In genomic region chr2:105126279-105126678, GRCm38 (mm10) we compare ENCODE assay signal across 8 mouse cellular contexts. TPM values are rescaled to one million over a fixed set of nuclear protein-coding genes. Genes with fewer than 3 reads are reported as not detected.
A peak's percentile ranks its signal among the peaks of the same experiment; 100 is the strongest.
DNase-seq lines count a peak whose midpoint lies in the region; ATAC-seq lines count a peak whose summit lies in the region.

TSS of gene Wt1 (plus strand) at chr2:105126529.

- H3K4me3 ChIP-seq in embryonic facial prominence, embryonic 15.5 days (replicated peaks): peak within 1 kb of the TSS; percentile 35
- H3K4me3 ChIP-seq in hindbrain, embryonic 12.5 days: peak within 1 kb of the TSS; percentile 21
- peak within 1 kb of the TSS; percentile 30 for H3K4me3 ChIP-seq in limb, embryonic 15.5 days
- peak within 1 kb of the TSS; percentile 27 for H3K4me3 ChIP-seq in neural tube, embryonic 15.5 days (replicated peaks)

- H3K9ac ChIP-seq in embryonic facial prominence, embryonic 15.5 days: no peak within 1 kb of the TSS
- peak within 1 kb of the TSS; percentile 27; the same call in 1 of the 2 replicates for H3K9ac ChIP-seq in hindbrain, embryonic 12.5 days
- no peak within 1 kb of the TSS for H3K9ac ChIP-seq in limb, embryonic 15.5 days
- H3K9ac ChIP-seq in neural tube, embryonic 15.5 days (replicated peaks): no peak within 1 kb of the TSS

- H3K27ac ChIP-seq in embryonic facial prominence, embryonic 15.5 days (replicated peaks): no peak within 1 kb of the TSS
- no peak within 1 kb of the TSS for H3K27ac ChIP-seq in hindbrain, embryonic 12.5 days
- H3K27ac ChIP-seq in limb, embryonic 15.5 days: no peak within 1 kb of the TSS
- H3K27ac ChIP-seq in neural tube, embryonic 15.5 days (replicated peaks): no peak within 1 kb of the TSS

- H3K27me3 ChIP-seq in embryonic facial prominence, embryonic 15.5 days: peaks cover 95% of the 10 kb centered on the region
- peaks cover 94% of the 10 kb centered on the region for H3K27me3 ChIP-seq in hindbrain, embryonic 12.5 days
- H3K27me3 ChIP-seq in limb, embryonic 15.5 days: peaks cover 93% of the 10 kb centered on the region
- H3K27me3 ChIP-seq in neural tube, embryonic 15.5 days (replicated peaks): peaks cover 91% of the 10 kb centered on the region

- peak; percentile 45 for DNase-seq in adrenal gland, adult 2 months
- DNase-seq in adrenal gland, postnatal 25 days: no peak
- no peak for DNase-seq in cerebellum, adult 9-11 months
- no peak for DNase-seq in left cerebral cortex, adult 11 months (ENCODE audit: low spot score)

- WGBS in embryonic facial prominence, embryonic 15.5 days: 1% methylated on average over 25 of the region's 25 CpGs
- under 1% methylated on average over 25 of the region's 25 CpGs for WGBS in hindbrain, embryonic 12.5 days
- WGBS in limb, embryonic 15.5 days: 1% methylated on average over 21 of the region's 25 CpGs
- WGBS in neural tube, embryonic 15.5 days: 0% methylated on average over 25 of the region's 25 CpGs

- peaks cover 26% of the 10 kb centered on the region for H3K4me1 ChIP-seq in embryonic facial prominence, embryonic 15.5 days
- peaks cover 21% of the 10 kb centered on the region for H3K4me1 ChIP-seq in hindbrain, embryonic 12.5 days
- H3K4me1 ChIP-seq in limb, embryonic 15.5 days: peaks cover 39% of the 10 kb centered on the region
- peaks cover 24% of the 10 kb centered on the region for H3K4me1 ChIP-seq in neural tube, embryonic 15.5 days

- no peaks in the 10 kb centered on the region for H3K9me3 ChIP-seq in embryonic facial prominence, embryonic 15.5 days (replicated peaks)
- H3K9me3 ChIP-seq in hindbrain, embryonic 12.5 days (replicated peaks): no peaks in the 10 kb centered on the region
- H3K9me3 ChIP-seq in limb, embryonic 15.5 days: no peaks in the 10 kb centered on the region
- no peaks in the 10 kb centered on the region for H3K9me3 ChIP-seq in neural tube, embryonic 15.5 days (replicated peaks)

- no peaks in the 10 kb centered on the region for H3K36me3 ChIP-seq in embryonic facial prominence, embryonic 15.5 days
- no peaks in the 10 kb centered on the region for H3K36me3 ChIP-seq in hindbrain, embryonic 12.5 days
- no peaks in the 10 kb centered on the region for H3K36me3 ChIP-seq in limb, embryonic 15.5 days
- no peaks in the 10 kb centered on the region for H3K36me3 ChIP-seq in neural tube, embryonic 15.5 days

- no peak for ATAC-seq in embryonic facial prominence, embryonic 15.5 days (ENCODE audit: insufficient number of reproducible peaks, low FRiP score, low TSS enrichment, low read depth)
- 0 out of 2 replicates have a peak, but pooled peaks have one; percentile 17 for ATAC-seq in hindbrain, embryonic 12.5 days (ENCODE audit: low FRiP score)
- ATAC-seq in limb, embryonic 15.5 days (ENCODE audit: insufficient number of reproducible peaks, low FRiP score, low TSS enrichment, low read depth): peak; percentile 40; the same call in 1 of the 2 replicates
- 0 out of 2 replicates have a peak, but pooled peaks have one; percentile 9 for ATAC-seq in neural tube, embryonic 15.5 days (ENCODE audit: low FRiP score)

- peak within 1 kb of the TSS; percentile 46 for H3K4me2 ChIP-seq in embryonic facial prominence, embryonic 15.5 days (replicated peaks)
- H3K4me2 ChIP-seq in hindbrain, embryonic 12.5 days (replicated peaks): peak within 1 kb of the TSS; percentile 40
- peak within 1 kb of the TSS; percentile 52 for H3K4me2 ChIP-seq in limb, embryonic 15.5 days
- H3K4me2 ChIP-seq in neural tube, embryonic 15.5 days: peak within 1 kb of the TSS; percentile 40

RNA-seq across cellular contexts. Expression of gene Wt1, which starts in this region (rescaled TPM):
- 1 to 10 TPM; 2.6 to 3.8 TPM for total RNA-seq in adrenal gland, adult 2 months (2021)
- 5.2 and 6.6 TPM in 2 replicates for polyA plus RNA-seq in adrenal gland, adult 2 months (2012; rRNA removed)
- total RNA-seq in adrenal gland, postnatal 25 days (2021): 1.7 and 1.8 TPM in 2 replicates
- 0.45 and 0.58 TPM in 2 replicates for polyA plus RNA-seq in embryonic facial prominence, embryonic 15.5 days (2015; fragmentation: Nextera tagmentation; extraction: Ambion mirVana)
- polyA plus RNA-seq in hindbrain, embryonic 12.5 days (2016; fragmentation: Nextera tagmentation; extraction: Ambion mirVana): 0.30 and 0.31 TPM in 2 replicates
- 0.51 and 1.1 TPM in 2 replicates for polyA plus RNA-seq in limb, embryonic 15.5 days (2015; fragmentation: Nextera tagmentation; extraction: Ambion mirVana)
- polyA plus RNA-seq in neural tube, embryonic 15.5 days (2015; fragmentation: Nextera tagmentation; extraction: Ambion mirVana): 2.6 and 4.5 TPM in 2 replicates

Comparison
In these comparisons a context has a peak if more than half of its experiments do, and no peak if none do; other contexts are left out.
1. Peak in ATAC-seq, H3K4me3 ChIP-seq, H3K9ac ChIP-seq and H3K4me2 ChIP-seq in hindbrain, embryonic 12.5 days; RNA of the gene not detected or under 1 TPM.